Mouse (Mus musculus): ENCODE measurements at regions not wholly inside any gene's neighbourhood (a gene's known extent, or its start where the extent isn't known, plus 50 kb on each side); places are given as distances from the start of the nearest gene placed in this dataset.

- DNase-seq (ENCODE audit: low read depth, low spot score): no peak
These were observed 188.7 kb upstream of the Atp5g3 start for GRCm38 (mm10) chr2:74099671-74100372.

- no peak for DNase-seq (ENCODE audit: low read depth, low spot score)
These were observed 185.7 kb upstream of the Atp5g3 start for GRCm38 (mm10) chr2:74096809-74097208.

- DNase-seq (ENCODE audit: low read depth, low spot score): no peak
These were observed 182.4 kb upstream of the Atp5g3 start for GRCm38 (mm10) chr2:74093494-74093893.

GRCm38 (mm10) chr2:74087375-74087774 is 176.2 kb upstream of the Atp5g3 start:
- no peak for DNase-seq (ENCODE audit: low read depth, low spot score)

- DNase-seq (ENCODE audit: low read depth, low spot score): no peak
These were observed 173.8 kb upstream of the Atp5g3 start for GRCm38 (mm10) chr2:74084971-74085370.

GRCm38 (mm10) chr2:74076774-74077173 is 165.6 kb upstream of the Atp5g3 start:
- no peak for DNase-seq (ENCODE audit: low read depth, low spot score)

GRCm38 (mm10) chr2:74075566-74075965 is 164.4 kb upstream of the Atp5g3 start:
- no peak for DNase-seq (ENCODE audit: low read depth, low spot score)

- peak; percentile 91 for DNase-seq (ENCODE audit: low read depth, low spot score)
These were observed 162.3 kb upstream of the Atp5g3 start for GRCm38 (mm10) chr2:74073396-74073795.

GRCm38 (mm10) chr2:74066652-74067051 is 155.5 kb upstream of the Atp5g3 start:
- DNase-seq (ENCODE audit: low read depth, low spot score): peak; percentile 80

- no peak for DNase-seq (ENCODE audit: low read depth, low spot score)
These were observed 153.2 kb upstream of the Atp5g3 start for GRCm38 (mm10) chr2:74064369-74064768.

- DNase-seq (ENCODE audit: low read depth, low spot score): no peak
These were observed 152.7 kb upstream of the Atp5g3 start for GRCm38 (mm10) chr2:74063777-74064176.

GRCm38 (mm10) chr2:74063302-74063701 is 152.2 kb upstream of the Atp5g3 start:
- DNase-seq (ENCODE audit: low read depth, low spot score): no peak

- DNase-seq (ENCODE audit: low read depth, low spot score): no peak
These were observed 131.3 kb upstream of the Atp5g3 start for GRCm38 (mm10) chr2:74042430-74042829.

GRCm38 (mm10) chr2:74039580-74039979 is 128.5 kb upstream of the Atp5g3 start:
- DNase-seq (ENCODE audit: low read depth, low spot score): no peak

- no peak for DNase-seq (ENCODE audit: low read depth, low spot score)
These were observed 124.9 kb upstream of the Atp5g3 start for GRCm38 (mm10) chr2:74036043-74036442.

GRCm38 (mm10) chr2:74032177-74033021 is 121.3 kb upstream of the Atp5g3 start:
- no peak for DNase-seq (ENCODE audit: low read depth, low spot score)

GRCm38 (mm10) chr2:74029938-74030337 is 118.8 kb upstream of the Atp5g3 start:
- DNase-seq (ENCODE audit: low read depth, low spot score): no peak

GRCm38 (mm10) chr2:74027404-74028104 is 116.4 kb upstream of the Atp5g3 start:
- no peak for DNase-seq (ENCODE audit: low read depth, low spot score)

- no peak for DNase-seq (ENCODE audit: low read depth, low spot score)
These were observed 104.0 kb upstream of the Atp5g3 start for GRCm38 (mm10) chr2:74015146-74015545.

GRCm38 (mm10) chr2:74014201-74014600 is 103.1 kb upstream of the Atp5g3 start:
- no peak for DNase-seq (ENCODE audit: low read depth, low spot score)

- DNase-seq (ENCODE audit: low read depth, low spot score): peak; percentile 23
These were observed 87.4 kb upstream of the Atp5g3 start for GRCm38 (mm10) chr2:73998531-73998930.

- no peak for DNase-seq (ENCODE audit: low read depth, low spot score)
These were observed 85.9 kb upstream of the Atp5g3 start for GRCm38 (mm10) chr2:73996986-73997385.
